ENCODE assay signal across 12 mouse cellular contexts in genomic region chr1:58971097-58971496, GRCm38 (mm10). TPM values are rescaled to one million over a fixed set of nuclear protein-coding genes. Genes with fewer than 3 reads are reported as not detected.
DNase-seq lines count a peak whose midpoint lies in the region; ATAC-seq and TF ChIP-seq lines count a peak whose summit lies in the region.
"Had no signal": no experiment of that assay in that cellular context is flagged by ENCODE, and none has a peak within 500 bp of the region (broad histone marks: within the 10 kb centered on the region; RNA-seq: fewer than 3 reads in every experiment).

No protein-coding gene starts in this region.

- DNase-seq in forebrain, embryonic 10.5 days (ENCODE audit: extremely low spot score, low spot score): no peak
- no peak for DNase-seq in forebrain, postnatal 0 days
- no peak for DNase-seq in hindbrain, embryonic 11.5 days (ENCODE audit: low spot score)
- peak; percentile 24 for DNase-seq in MEL (ENCODE audit: low read depth, low spot score)
- DNase-seq in liver, embryonic 11.5 days (ENCODE audit: low spot score): no peak
- no peak for DNase-seq in cerebellum, postnatal 14 days
- no peak for DNase-seq in layer of hippocampus, adult 9-11 months
- DNase-seq: adrenal gland, adult 2 months; lung, postnatal 10 days; right cerebral cortex, postnatal 14 days had no signal

- peaks cover 16% of the 10 kb centered on the region; the same call in 1 of the 2 replicates for H3K27me3 ChIP-seq in forebrain, embryonic 10.5 days (ENCODE audit: poor library complexity, severe bottlenecking)
- no peaks in the 10 kb centered on the region for H3K27me3 ChIP-seq in forebrain, postnatal 0 days (ENCODE audit: insufficient read depth, low read length)
- H3K27me3 ChIP-seq in hindbrain, embryonic 12.5 days: no peaks in the 10 kb centered on the region
- no peaks in the 10 kb centered on the region for H3K27me3 ChIP-seq in hindbrain, embryonic 11.5 days (ENCODE audit: control insufficient read depth, insufficient read depth, low read length)
- no peaks in the 10 kb centered on the region for H3K27me3 ChIP-seq in MEL (ENCODE audit: control insufficient read depth in 1 of 2, insufficient read depth in 2 of 2, low read length in 2 of 2)
- H3K27me3 ChIP-seq in liver, embryonic 11.5 days (replicated peaks; ENCODE audit: control insufficient read depth, insufficient read depth, low read length): no peaks in the 10 kb centered on the region
- H3K27me3 ChIP-seq: stomach, embryonic 15.5 days had no signal

- no peaks in the 10 kb centered on the region for H3K9me3 ChIP-seq in forebrain, embryonic 10.5 days
- no peaks in the 10 kb centered on the region for H3K9me3 ChIP-seq in forebrain, postnatal 0 days (ENCODE audit: low read length)
- H3K9me3 ChIP-seq in hindbrain, embryonic 12.5 days (replicated peaks): no peaks in the 10 kb centered on the region
- no peaks in the 10 kb centered on the region for H3K9me3 ChIP-seq in hindbrain, embryonic 11.5 days (ENCODE audit: control insufficient read depth, low read length)
- H3K9me3 ChIP-seq in MEL (replicated peaks; ENCODE audit: insufficient read depth, low read length): no peaks in the 10 kb centered on the region
- no peaks in the 10 kb centered on the region for H3K9me3 ChIP-seq in liver, embryonic 11.5 days (ENCODE audit: control insufficient read depth, low read length)
- H3K9me3 ChIP-seq: stomach, embryonic 15.5 days had no signal

- WGBS in forebrain, embryonic 10.5 days: 89% methylated on average over 6 of the region's 6 CpGs
- 75% methylated on average over 6 of the region's 6 CpGs for WGBS in forebrain, postnatal 0 days
- WGBS in hindbrain, embryonic 12.5 days: 88% methylated on average over 6 of the region's 6 CpGs
- 88% methylated on average over 6 of the region's 6 CpGs for WGBS in hindbrain, embryonic 11.5 days
- 79% methylated on average over 6 of the region's 6 CpGs for WGBS in liver, embryonic 11.5 days

- TF ChIP-seq POLR2A in MEL (IDR thresholded peaks at IDR 0.05; ENCODE audit: control insufficient read depth in 1 of 2, insufficient read depth in 1 of 2, low read depth in 1 of 2, low read length in 2 of 2, poor library complexity in 1 of 2): no peak

- H3K27ac ChIP-seq in forebrain, embryonic 10.5 days: no peak overlapping the region
- no peak overlapping the region for H3K27ac ChIP-seq in forebrain, postnatal 0 days (ENCODE audit: low read depth, low read length)
- H3K27ac ChIP-seq in hindbrain, embryonic 12.5 days: no peak overlapping the region
- no peak overlapping the region for H3K27ac ChIP-seq in hindbrain, embryonic 11.5 days (ENCODE audit: low read depth, low read length)
- no peak overlapping the region for H3K27ac ChIP-seq in MEL (ENCODE audit: control insufficient read depth, low read depth, low read length)
- H3K27ac ChIP-seq in liver, embryonic 11.5 days (ENCODE audit: low read depth, low read length): peak overlapping the region; percentile 63; the same call in 1 of the 2 replicates
- H3K27ac ChIP-seq: stomach, embryonic 15.5 days had no signal

- no peak for TF ChIP-seq RAD21 in MEL (IDR thresholded peaks at IDR 0.05; ENCODE audit: low read depth, low read length)

- no peak overlapping the region for H3K9ac ChIP-seq in forebrain, postnatal 0 days
- no peak overlapping the region for H3K9ac ChIP-seq in hindbrain, embryonic 12.5 days
- H3K9ac ChIP-seq in hindbrain, embryonic 11.5 days (ENCODE audit: low read depth, low read length): no peak overlapping the region
- H3K9ac ChIP-seq in MEL (ENCODE audit: control insufficient read depth, low read depth, low read length, poor library complexity, severe bottlenecking): no peak overlapping the region
- peak overlapping the region; percentile 59 for H3K9ac ChIP-seq in liver, embryonic 11.5 days (ENCODE audit: low read depth, low read length)
- H3K9ac ChIP-seq: stomach, embryonic 15.5 days had no signal

- peaks cover 52% of the 10 kb centered on the region for H3K79me2 ChIP-seq in MEL (ENCODE audit: control insufficient read depth, insufficient read depth, low read length, poor library complexity)

- no peak for TF ChIP-seq CTCF in forebrain, postnatal 0 days (IDR thresholded peaks at IDR 0.05; ENCODE audit: low read depth)
- TF ChIP-seq CTCF in MEL (IDR thresholded peaks at IDR 0.05 in 2 of 3, conservative IDR thresholded peaks at IDR 0.05 in 1 of 3; ENCODE audit: control insufficient read depth in 1 of 3, insufficient read depth in 1 of 3, low read depth in 2 of 3, low read length in 3 of 3, poor library complexity in 1 of 3, severe bottlenecking in 1 of 3): no peak

- peak overlapping the region; percentile 88; the same call in 1 of the 2 replicates for H3K4me3 ChIP-seq in forebrain, embryonic 10.5 days
- H3K4me3 ChIP-seq in forebrain, postnatal 0 days (ENCODE audit: low read depth, low read length): no peak overlapping the region
- no peak overlapping the region for H3K4me3 ChIP-seq in hindbrain, embryonic 12.5 days
- no peak overlapping the region for H3K4me3 ChIP-seq in hindbrain, embryonic 11.5 days (ENCODE audit: low read depth, low read length)
- H3K4me3 ChIP-seq in MEL (ENCODE audit: control insufficient read depth in 1 of 2, insufficient read depth in 1 of 2, low read depth in 2 of 2, low read length in 2 of 2): no peak overlapping the region
- peak overlapping the region; percentile 92 for H3K4me3 ChIP-seq in liver, embryonic 11.5 days (ENCODE audit: low read depth, low read length)
- H3K4me3 ChIP-seq: stomach, embryonic 15.5 days had no signal

- no peaks in the 10 kb centered on the region for H3K36me3 ChIP-seq in forebrain, embryonic 10.5 days (replicated peaks)
- no peaks in the 10 kb centered on the region for H3K36me3 ChIP-seq in forebrain, postnatal 0 days (ENCODE audit: insufficient read depth)
- H3K36me3 ChIP-seq in hindbrain, embryonic 12.5 days: no peaks in the 10 kb centered on the region
- no peaks in the 10 kb centered on the region for H3K36me3 ChIP-seq in hindbrain, embryonic 11.5 days (ENCODE audit: control insufficient read depth, insufficient read depth, low read length)
- peaks cover 0 to 62% of the 10 kb centered on the region in 2 experiments; a peak in 2 of 4 replicates for H3K36me3 ChIP-seq in MEL (ENCODE audit: control insufficient read depth in 1 of 2, insufficient read depth in 2 of 2, low read length in 2 of 2)
- H3K36me3 ChIP-seq in liver, embryonic 11.5 days (ENCODE audit: control insufficient read depth, insufficient read depth, low read length): no peaks in the 10 kb centered on the region
- H3K36me3 ChIP-seq: stomach, embryonic 15.5 days had no signal

- peaks cover 52% of the 10 kb centered on the region for H3K4me1 ChIP-seq in forebrain, embryonic 10.5 days
- H3K4me1 ChIP-seq in forebrain, postnatal 0 days (ENCODE audit: insufficient read depth): peaks cover 22% of the 10 kb centered on the region
- H3K4me1 ChIP-seq in hindbrain, embryonic 12.5 days: peaks cover 34% of the 10 kb centered on the region
- no peaks in the 10 kb centered on the region; the same call in none of the 2 replicates for H3K4me1 ChIP-seq in hindbrain, embryonic 11.5 days (replicated peaks; ENCODE audit: control insufficient read depth, insufficient read depth, low read length)
- peaks cover 32 to 39% of the 10 kb centered on the region in 2 experiments for H3K4me1 ChIP-seq in MEL (ENCODE audit: control insufficient read depth in 1 of 2, insufficient read depth in 2 of 2, low read length in 2 of 2)
- peaks cover 30% of the 10 kb centered on the region for H3K4me1 ChIP-seq in liver, embryonic 11.5 days (replicated peaks; ENCODE audit: control insufficient read depth, insufficient read depth, low read length)

- no peak for TF ChIP-seq EP300 in MEL (IDR thresholded peaks at IDR 0.05; ENCODE audit: low read depth in 1 of 2, low read length in 2 of 2)

- ATAC-seq in forebrain, postnatal 0 days: no peak
- no peak for ATAC-seq in hindbrain, embryonic 12.5 days (ENCODE audit: low FRiP score)
- no peak for ATAC-seq in hindbrain, embryonic 11.5 days (ENCODE audit: low FRiP score)
- no peak for ATAC-seq in liver, embryonic 11.5 days (replicated peaks; ENCODE audit: low FRiP score)

- H3K4me2 ChIP-seq in forebrain, postnatal 0 days (ENCODE audit: low read depth): no peak overlapping the region
- H3K4me2 ChIP-seq in hindbrain, embryonic 12.5 days (replicated peaks): 0 out of 2 replicates have a peak overlapping the region, but pooled peaks have one; percentile 4
- H3K4me2 ChIP-seq in hindbrain, embryonic 11.5 days (replicated peaks; ENCODE audit: low read depth, low read length): no peak overlapping the region
- peak overlapping the region; percentile 75 for H3K4me2 ChIP-seq in liver, embryonic 11.5 days

TF ChIP-seq in MEL, 35 proteins besides CTCF, POLR2A, EP300 and RAD21:
- TF ChIP-seq GATA1 (IDR thresholded peaks at IDR 0.05; ENCODE audit: low read depth, low read length) (no peak), CHD2 (IDR thresholded peaks at IDR 0.05; ENCODE audit: low read length) (no peak), POLR2AphosphoS2 (IDR thresholded peaks at IDR 0.05; ENCODE audit: low read length) (no peak), HCFC1 (IDR thresholded peaks at IDR 0.05; ENCODE audit: low read depth, low read length) (no peak)

RNA-seq across cellular contexts. Expression of gene Trak2, which starts 2.1 kb away (rescaled TPM):
- 7.5 and 8.6 TPM in 2 replicates for polyA plus RNA-seq in forebrain, embryonic 10.5 days (2016; fragmentation: Nextera tagmentation; extraction: Ambion mirVana)
- 40.9 and 44.6 TPM in 2 replicates for total RNA-seq in forebrain, postnatal 0 days (2014; rRNA removed)
- 9.0 and 12.8 TPM in 2 replicates for polyA plus RNA-seq in forebrain, postnatal 0 days (2015; fragmentation: Nextera tagmentation; extraction: Ambion mirVana)
- 19.4 and 23.6 TPM in 2 replicates for polyA plus RNA-seq in hindbrain, embryonic 12.5 days (2016; fragmentation: Nextera tagmentation; extraction: Ambion mirVana)
- 14.3 and 15.8 TPM in 2 replicates for polyA plus RNA-seq in hindbrain, embryonic 11.5 days (2014; fragmentation: Nextera tagmentation; extraction: Ambion mirVana)
- 10.2 and 11.4 TPM in 2 replicates for total RNA-seq in MEL (2012; rRNA removed)
- 100 to 1,000 TPM in 1 of 2 experiments, 10 to 100 TPM in 1; 15.5 to 107 TPM for polyA plus RNA-seq in MEL (2012; ENCODE audit: insufficient read depth in 1 of 2, insufficient read length in 2 of 2, low read depth in 1 of 2, low replicate concordance in 2 of 2, missing spikeins in 1 of 2)
- 24.0 and 26.1 TPM in 2 replicates for polyA plus RNA-seq in liver, embryonic 11.5 days (2014; fragmentation: Nextera tagmentation; extraction: Ambion mirVana)

RNA-seq across cellular contexts. Expression of gene Stradb, which starts 2.2 kb away (rescaled TPM):
- 27.6 and 29.6 TPM in 2 replicates for polyA plus RNA-seq in forebrain, embryonic 10.5 days (2016; fragmentation: Nextera tagmentation; extraction: Ambion mirVana)
- 39.8 and 44.4 TPM in 2 replicates for total RNA-seq in forebrain, postnatal 0 days (2014; rRNA removed)
- polyA plus RNA-seq in forebrain, postnatal 0 days (2015; fragmentation: Nextera tagmentation; extraction: Ambion mirVana): 92.6 and 99.6 TPM in 2 replicates
- polyA plus RNA-seq in hindbrain, embryonic 12.5 days (2016; fragmentation: Nextera tagmentation; extraction: Ambion mirVana): 45.1 and 45.8 TPM in 2 replicates
- 41.7 and 46.2 TPM in 2 replicates for polyA plus RNA-seq in hindbrain, embryonic 11.5 days (2014; fragmentation: Nextera tagmentation; extraction: Ambion mirVana)
- 3.8 and 4.2 TPM in 2 replicates for total RNA-seq in MEL (2012; rRNA removed)
- polyA plus RNA-seq in MEL (2012; ENCODE audit: insufficient read depth in 1 of 2, insufficient read length in 2 of 2, low read depth in 1 of 2, low replicate concordance in 2 of 2, missing spikeins in 1 of 2): 10 to 100 TPM in 1 of 2 experiments, not detected in 1; 11.1 TPM
- polyA plus RNA-seq in liver, embryonic 11.5 days (2014; fragmentation: Nextera tagmentation; extraction: Ambion mirVana): 28.0 and 35.7 TPM in 2 replicates

Comparison
In these comparisons a context has a peak if more than half of its experiments do, and no peak if none do; other contexts are left out.
1. H3K4me3 ChIP-seq: peak in forebrain, embryonic 10.5 days (single experiment) and liver, embryonic 11.5 days (single experiment); none in forebrain, postnatal 0 days (single experiment), hindbrain, embryonic 12.5 days (single experiment), hindbrain, embryonic 11.5 days (single experiment) and MEL (0 of 2).
2. H3K4me2 ChIP-seq: peak in hindbrain, embryonic 12.5 days (single experiment) and liver, embryonic 11.5 days (single experiment); none in forebrain, postnatal 0 days (single experiment) and hindbrain, embryonic 11.5 days (single experiment).